Comparison of ENCODE assay signal across 12 mouse cellular contexts in genomic region chr9:36707304-36707703, GRCm38 (mm10).
"Had no signal": no experiment of that assay in that cellular context is flagged by ENCODE, and none has a peak within 500 bp of the region (broad histone marks: within the 10 kb centered on the region; RNA-seq: fewer than 3 reads in every experiment).

No protein-coding gene starts in this region.

- DNase-seq: lung, adult 18-20 months; lung, embryonic 14.5 days; lung, postnatal 10 days; lung, postnatal 4 days; midbrain, embryonic 14.5 days; retina, postnatal 1 day; right cerebral cortex, adult 18-20 months; right cerebral cortex, postnatal 14 days; thymus, adult 18-20 months; thymus, postnatal 14 days; thymus, postnatal 36 days had no signal

- ATAC-seq: midbrain, embryonic 16.5 days had no signal
